Comparison of ENCODE assay signal across 11 mouse cellular contexts in the genomic region with DNA sequence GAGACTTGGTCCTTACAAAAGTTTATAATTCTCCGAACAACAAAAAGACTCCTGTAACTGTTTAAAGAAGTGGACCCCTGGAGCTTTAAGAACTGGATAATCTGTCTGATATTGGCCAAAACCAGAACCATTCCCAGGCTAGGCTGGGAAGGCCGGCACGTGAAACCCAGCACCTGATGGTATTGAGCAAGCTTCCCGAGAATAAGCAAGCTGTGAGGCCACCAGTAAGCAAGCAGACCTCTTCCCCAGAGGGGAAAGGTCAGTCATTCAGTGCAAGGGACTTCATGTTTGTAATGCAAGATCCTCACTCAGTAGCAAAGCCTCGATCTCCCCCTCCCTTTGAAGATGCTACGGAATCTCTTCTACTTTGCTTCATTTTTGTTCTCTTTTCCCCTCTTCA.
"Had no signal": no experiment of that assay in that cellular context is flagged by ENCODE, and none has a peak within 500 bp of the region (broad histone marks: within the 10 kb centered on the region; RNA-seq: fewer than 3 reads in every experiment).

No protein-coding gene starts in this region.

- H3K27me3 ChIP-seq: limb, embryonic 12.5 days; liver, embryonic 13.5 days; lung, embryonic 15.5 days; midbrain, embryonic 12.5 days; neural tube, embryonic 13.5 days had no signal

- H3K4me2 ChIP-seq: limb, embryonic 12.5 days; lung, embryonic 15.5 days; midbrain, embryonic 12.5 days; neural tube, embryonic 13.5 days had no signal

- DNase-seq: liver, embryonic 13.5 days; lung, postnatal 14 days; right cerebral cortex, postnatal 14 days; thymus, postnatal 36 days had no signal

- H3K9ac ChIP-seq: limb, embryonic 12.5 days; liver, embryonic 13.5 days; lung, embryonic 15.5 days; midbrain, embryonic 12.5 days; neural tube, embryonic 13.5 days had no signal

- ATAC-seq: intestine, embryonic 16.5 days; midbrain, embryonic 16.5 days had no signal

- H3K27ac ChIP-seq: layer of hippocampus, adult 2 months; limb, embryonic 12.5 days; lung, embryonic 15.5 days; midbrain, embryonic 12.5 days; neural tube, embryonic 13.5 days had no signal

- H3K9me3 ChIP-seq: limb, embryonic 12.5 days; liver, embryonic 13.5 days; lung, embryonic 15.5 days; midbrain, embryonic 12.5 days; neural tube, embryonic 13.5 days had no signal

- H3K4me3 ChIP-seq: layer of hippocampus, adult 2 months; limb, embryonic 12.5 days; liver, embryonic 13.5 days; lung, embryonic 15.5 days; midbrain, embryonic 12.5 days; neural tube, embryonic 13.5 days had no signal
